Mouse (Mus musculus) layer of hippocampus, postnatal 25 days (tissue): ENCODE measurements around the gene Flywch2. TPM values are rescaled to one million over a fixed set of nuclear protein-coding genes. Genes with fewer than 3 reads are reported as not detected.

Experiments used
- DNase-seq, 2 experiments: peaks; one replicate each; pipeline ENCODE4 v3.0.0; 2022; ENCODE audit warnings: mixed read lengths in 2 of 2, low spot score in 1 of 2; ENCODE audit errors: extremely low spot score in 1 of 2
- microRNA-seq, 2 experiments: library from miRNA; unstranded; fragments of <30 nt; microRNA quantifications; one replicate each; pipeline ENCODE4 v1.2.0; 2021
- total RNA-seq, 2 experiments: library from RNA; stranded (reverse); gene quantifications; 2 replicates each; pipeline ENCODE4 v1.2.3; 2021

The Flywch2 gene
- total RNA-seq, 2 experiments from 2014 or later = 11.3 to 18.4 TPM

GRCm38 (mm10) chr17:23734341-23734740 is 51.5 kb downstream of the Flywch2 start:
- no peak for DNase-seq

GRCm38 (mm10) chr17:23730441-23730840 is 55.4 kb downstream of the Flywch2 start:
- no peak for DNase-seq

Small RNAs within 50 kb of the gene (microRNA-seq; reads per million reads assigned to microRNA genes)
- gene Mir5125 = 2.8 to 4.0 reads per million in 2 experiments

Other genes with a start within 250 kb of the Flywch2 start
- gene Zfp213, start 221.8 kb downstream of the Flywch2 start, total RNA-seq = 1 to 10 TPM; 5.5 to 7.6 TPM
- gene Zfp13, start 186.6 kb downstream of the Flywch2 start, total RNA-seq = 10 to 100 TPM; 30.2 to 35.1 TPM
- not detected for gene Zscan10, start 185.2 kb downstream of the Flywch2 start, total RNA-seq
- gene Mmp25, start 140.8 kb downstream of the Flywch2 start, total RNA-seq = under 1 TPM; 0.19 to 0.22 TPM
- gene Bicdl2, start 125.6 kb downstream of the Flywch2 start, total RNA-seq = not detected
- 100 to 1,000 TPM; 119 to 129 TPM for gene Hcfc1r1, start 112.5 kb downstream of the Flywch2 start, total RNA-seq
- gene Thoc6, start 112.2 kb downstream of the Flywch2 start, total RNA-seq = 10 to 100 TPM in 1 of 2 experiments, 1 to 10 TPM in 1; 9.0 to 10.1 TPM
- gene Tnfrsf12a, start 108.6 kb downstream of the Flywch2 start, total RNA-seq = 1 to 10 TPM; 5.8 to 8.8 TPM
- not detected for gene Cldn6, start 106.8 kb downstream of the Flywch2 start, total RNA-seq
- not detected for gene Cldn9, start 102.1 kb downstream of the Flywch2 start, total RNA-seq
- gene 1520401A03Rik, start 63.3 kb downstream of the Flywch2 start, total RNA-seq = under 1 TPM; 0.17 to 0.61 TPM
- 1 to 10 TPM; 2.7 to 3.7 TPM for gene Pkmyt1, start 59.7 kb downstream of the Flywch2 start, total RNA-seq
- 10 to 100 TPM; 55.1 to 58.7 TPM for gene Paqr4, start 45.2 kb downstream of the Flywch2 start, total RNA-seq
- under 1 TPM; 0.28 to 0.49 TPM for gene Kremen2, start 40.2 kb downstream of the Flywch2 start, total RNA-seq
- 100 to 1,000 TPM; 263 to 298 TPM for gene Flywch1, start 14.5 kb downstream of the Flywch2 start, total RNA-seq
- 100 to 1,000 TPM; 400 to 605 TPM for gene Srrm2, start 4.5 kb upstream of the Flywch2 start, total RNA-seq
- 100 to 1,000 TPM; 381 to 387 TPM for gene Elob, start 43.1 kb upstream of the Flywch2 start, total RNA-seq
- gene Prss33, start 50.0 kb upstream of the Flywch2 start, total RNA-seq = not detected
- not detected for gene Prss32, start 57.8 kb upstream of the Flywch2 start, total RNA-seq
- 1 to 10 TPM; 1.8 to 2.0 TPM for gene Prss41, start 58.1 kb upstream of the Flywch2 start, total RNA-seq
- gene Prss21, start 82.0 kb upstream of the Flywch2 start, total RNA-seq = not detected
- not detected for gene Dcpp1, start 94.8 kb upstream of the Flywch2 start, total RNA-seq
- gene Dcpp2, start 94.8 kb upstream of the Flywch2 start, total RNA-seq = not detected
- gene Dcpp3, start 131.4 kb upstream of the Flywch2 start, total RNA-seq = not detected
- not detected for gene Sbp, start 155.6 kb upstream of the Flywch2 start, total RNA-seq
- not detected for gene Sbpl, start 169.2 kb upstream of the Flywch2 start, total RNA-seq
- under 1 TPM in 1 of 2 experiments, not detected in 1; 0.23 TPM for gene Prss30, start 194.5 kb upstream of the Flywch2 start, total RNA-seq
- gene Prss22, start 212.0 kb upstream of the Flywch2 start, total RNA-seq = not detected